ENCODE assay signal across 24 mouse cellular contexts in genomic region chr5:32014786-32015185, GRCm38 (mm10).
"Had no signal": no experiment of that assay in that cellular context is flagged by ENCODE, and none has a peak within 500 bp of the region (broad histone marks: within the 10 kb centered on the region; RNA-seq: fewer than 3 reads in every experiment).

No protein-coding gene starts in this region.

- H3K4me1 ChIP-seq: hindbrain, embryonic 13.5 days; hindbrain, embryonic 15.5 days; kidney, embryonic 15.5 days; limb, embryonic 10.5 days; limb, embryonic 12.5 days; liver, embryonic 13.5 days had no signal

- DNase-seq: gastrocnemius, adult 2 months; gastrocnemius, postnatal 14 days; gastrocnemius, postnatal 36 days; heart, adult 18-20 months; kidney, adult 11 months; kidney, adult 2 months; kidney, adult 9 months; kidney, postnatal 14 days; kidney, postnatal 36 days; layer of hippocampus, adult 9-11 months; liver; liver, embryonic 13.5 days had no signal

- H3K4me3 ChIP-seq: gastrocnemius, adult 2 months; heart, embryonic 13.5 days; heart, embryonic 15.5 days; hindbrain, embryonic 13.5 days; hindbrain, embryonic 15.5 days; kidney, embryonic 15.5 days; left cerebral cortex, adult 2 months; limb, embryonic 10.5 days; limb, embryonic 12.5 days; liver, embryonic 13.5 days had no signal

- H3K36me3 ChIP-seq: heart, embryonic 15.5 days; hindbrain, embryonic 13.5 days; hindbrain, embryonic 15.5 days; limb, embryonic 10.5 days; limb, embryonic 12.5 days; liver, embryonic 13.5 days had no signal

- H3K9me3 ChIP-seq: heart, embryonic 13.5 days; heart, embryonic 15.5 days; hindbrain, embryonic 13.5 days; hindbrain, embryonic 15.5 days; kidney, embryonic 15.5 days; limb, embryonic 10.5 days; limb, embryonic 12.5 days; liver, embryonic 13.5 days had no signal

- H3K4me2 ChIP-seq: heart, embryonic 11.5 days; heart, embryonic 13.5 days; heart, embryonic 15.5 days; hindbrain, embryonic 13.5 days; hindbrain, embryonic 15.5 days; kidney, embryonic 15.5 days; limb, embryonic 12.5 days; liver, embryonic 11.5 days; liver, embryonic 13.5 days had no signal

- H3K27ac ChIP-seq: gastrocnemius, adult 2 months; heart, embryonic 13.5 days; heart, embryonic 15.5 days; hindbrain, embryonic 13.5 days; hindbrain, embryonic 15.5 days; hindbrain, postnatal 0 days; kidney, embryonic 15.5 days; kidney, postnatal 0 days; left cerebral cortex, adult 2 months; limb, embryonic 10.5 days; limb, embryonic 12.5 days; liver, embryonic 13.5 days had no signal

- H3K9ac ChIP-seq: heart, embryonic 13.5 days; heart, embryonic 15.5 days; hindbrain, embryonic 13.5 days; hindbrain, embryonic 15.5 days; kidney, embryonic 15.5 days; limb, embryonic 12.5 days; liver, embryonic 13.5 days had no signal

- H3K27me3 ChIP-seq: heart, embryonic 13.5 days; heart, embryonic 15.5 days; hindbrain, embryonic 13.5 days; hindbrain, embryonic 15.5 days; kidney, embryonic 15.5 days; limb, embryonic 12.5 days; liver, embryonic 13.5 days had no signal

- ATAC-seq: hindbrain, postnatal 0 days had no signal
